Mouse (Mus musculus): Measurements from ENCODE around the gene Crk. TPM values are rescaled to one million over a fixed set of nuclear protein-coding genes. Genes with fewer than 3 reads are reported as not detected.

The Crk gene
- total and polyA plus RNA-seq, 3 experiments = 37.8 to 44.6 (median 39.9) TPM

DNA sequence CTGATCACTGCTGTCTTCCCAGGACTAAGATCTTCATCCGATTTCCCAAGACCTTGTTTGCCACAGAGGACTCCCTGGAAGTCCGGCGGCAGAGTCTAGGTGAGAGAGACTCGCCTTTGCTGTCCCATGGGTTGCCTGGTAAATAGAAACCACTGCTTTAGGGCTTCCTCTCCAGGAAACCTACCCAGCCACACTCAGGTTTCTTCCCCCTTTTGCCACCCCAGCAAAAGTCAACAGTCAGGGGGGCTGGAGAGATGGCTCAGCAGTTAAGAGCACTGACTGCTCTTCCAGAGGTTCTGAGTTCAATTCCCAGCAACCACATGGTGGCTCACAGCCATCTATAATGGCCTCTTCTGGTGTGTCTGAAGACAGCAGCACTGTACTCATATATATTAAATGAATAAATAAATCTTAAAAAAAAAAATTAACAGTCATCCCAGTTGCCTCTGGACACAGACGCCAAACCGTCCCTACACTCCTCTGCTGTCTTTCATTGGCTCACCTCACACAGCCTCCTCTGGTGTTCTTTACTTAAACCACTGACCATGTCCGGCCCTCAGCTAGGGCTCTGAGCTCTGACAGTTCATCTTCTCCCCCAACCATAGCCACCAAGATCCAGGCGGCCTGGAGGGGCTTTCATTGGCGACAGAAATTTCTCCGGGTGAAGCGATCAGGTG is 9.7 kb upstream of the Crk start:
- Histone ChIP-seq H3K27me3 (replicated peaks) (no peaks in the 10 kb centered on the region), H3K27ac (ENCODE audit: insufficient read depth, low read depth) (no peak overlapping the region), H3K4me2 (ENCODE audit: insufficient read depth, low read depth, poor library complexity, severe bottlenecking) (no peak overlapping the region), H3K4me3 (replicated peaks in 1 of 3; ENCODE audit: low read depth in 2 of 3, low read length in 2 of 3, poor library complexity in 1 of 3) (no peak overlapping the region), H3K9ac (ENCODE audit: insufficient read depth, low read depth) (no peak overlapping the region), H3K9me3 (replicated peaks; ENCODE audit: low read length) (no peaks in the 10 kb centered on the region), H3K4me1 (ENCODE audit: control insufficient read depth in 1 of 2, insufficient read depth in 2 of 2) (peaks cover 5% of the 10 kb centered on the region in 2 experiments; a peak in 2 of 4 replicates), H3K79me2 (replicated peaks; ENCODE audit: control insufficient read depth, extremely low read depth, insufficient read depth, poor library complexity, severe bottlenecking) (no peaks in the 10 kb centered on the region), H3K36me3 (replicated peaks in 1 of 2; ENCODE audit: control insufficient read depth in 1 of 2, insufficient read depth in 1 of 2, low read length in 1 of 2) (peaks cover 84 to 93% of the 10 kb centered on the region in 2 experiments)
- DNase-seq (ENCODE audit: extremely low read depth) = no peak
- in situ Hi-C loops (cut with MboI; ENCODE audit: low pct_ligation_motif_present, low pct_unique_long_range_greater_than_20kb, low sequenced_read_pairs) (no loop called here), dilution Hi-C loops (cut with MboI; ENCODE audit: extremely low pct_ligation_motif_present, extremely low pct_unique_long_range_greater_than_20kb, low sequenced_read_pairs) (no loop called here)
- TF ChIP-seq ZNF384 (IDR thresholded peaks at IDR 0.05; ENCODE audit: low read depth, low read length) = no peak
- TF ChIP-seq NELFE (IDR thresholded peaks at IDR 0.05; ENCODE audit: low read depth, low read length) = no peak
- no peak for TF ChIP-seq SIN3A (IDR thresholded peaks at IDR 0.05; ENCODE audit: low read length)
- TF ChIP-seq TCF12 (IDR thresholded peaks at IDR 0.05; ENCODE audit: low read depth, low read length) = no peak
- no peak for TF ChIP-seq MYC (IDR thresholded peaks at IDR 0.05; ENCODE audit: low read depth, low read length)
- no peak for TF ChIP-seq BHLHE40 (IDR thresholded peaks at IDR 0.05; ENCODE audit: low read depth, low read length)
- TF ChIP-seq NRF1 (IDR thresholded peaks at IDR 0.05; ENCODE audit: low read depth, low read length) = no peak
- no peak for TF ChIP-seq KAT2A (IDR thresholded peaks at IDR 0.05; ENCODE audit: insufficient replicate concordance, low read length)
- TF ChIP-seq E2F4 (IDR thresholded peaks at IDR 0.05; ENCODE audit: insufficient replicate concordance, low read depth, low read length) = no peak
- no peak for TF ChIP-seq USF1 (IDR thresholded peaks at IDR 0.05; ENCODE audit: low read depth, low read length)
- TF ChIP-seq JUND (conservative IDR thresholded peaks at IDR 0.05; ENCODE audit: low read depth, low read length) = no peak
- TF ChIP-seq RCOR1 (conservative IDR thresholded peaks at IDR 0.05; ENCODE audit: low read depth, low read length) = no peak
- TF ChIP-seq JUN (IDR thresholded peaks at IDR 0.05; ENCODE audit: insufficient read depth, low read depth, low read length) = no peak

DNA sequence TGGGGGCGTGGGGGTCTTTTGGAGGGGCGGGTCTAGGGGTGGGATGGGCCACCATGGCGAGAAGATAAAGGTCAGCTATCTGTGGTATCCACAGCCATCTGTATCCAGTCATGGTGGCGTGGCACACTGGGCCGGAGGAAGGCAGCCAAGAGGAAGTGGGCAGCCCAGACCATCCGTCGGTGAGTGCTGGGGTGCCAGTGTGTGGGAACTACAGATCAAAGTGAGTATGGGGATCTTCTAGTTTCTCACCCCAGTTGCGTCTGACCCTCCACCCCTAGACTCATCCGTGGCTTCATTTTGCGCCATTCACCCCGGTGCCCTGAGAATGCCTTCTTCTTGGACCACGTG is 9.2 kb upstream of the Crk start:
- no peaks in the 10 kb centered on the region for H3K9me3 ChIP-seq (replicated peaks; ENCODE audit: low read length)
- peaks cover 5% of the 10 kb centered on the region in 2 experiments; a peak in 2 of 4 replicates for H3K4me1 ChIP-seq (ENCODE audit: control insufficient read depth in 1 of 2, insufficient read depth in 2 of 2)
- TF ChIP-seq ZNF384 (IDR thresholded peaks at IDR 0.05; ENCODE audit: low read depth, low read length) (no peak), TBP (conservative IDR thresholded peaks at IDR 0.05; ENCODE audit: low read depth, low read length) (no peak), POLR2A (IDR thresholded peaks at IDR 0.05; ENCODE audit: low read depth, low read length) (no peak), RCOR1 (conservative IDR thresholded peaks at IDR 0.05; ENCODE audit: low read depth, low read length) (no peak), CTCF (conservative IDR thresholded peaks at IDR 0.05 in 1 of 2, IDR thresholded peaks at IDR 0.05 in 1 of 2; ENCODE audit: low read depth in 2 of 2, low read length in 2 of 2) (no peak), MXI1 (IDR thresholded peaks at IDR 0.05; ENCODE audit: low read depth, low read length) (no peak), JUND (conservative IDR thresholded peaks at IDR 0.05; ENCODE audit: low read depth, low read length) (no peak), ZKSCAN1 (IDR thresholded peaks at IDR 0.05; ENCODE audit: borderline replicate concordance, low read depth, low read length) (no peak), NELFE (IDR thresholded peaks at IDR 0.05; ENCODE audit: low read depth, low read length) (no peak), MEF2A (IDR thresholded peaks at IDR 0.05; ENCODE audit: borderline replicate concordance, low read depth, low read length) (no peak), ZMIZ1 (IDR thresholded peaks at IDR 0.05; ENCODE audit: low read depth, low read length) (no peak), ZC3H11A (IDR thresholded peaks at IDR 0.05; ENCODE audit: low read depth, low read length) (no peak), SIN3A (IDR thresholded peaks at IDR 0.05; ENCODE audit: low read length) (no peak)
- no peak for DNase-seq (ENCODE audit: extremely low read depth)
- no peaks in the 10 kb centered on the region for H3K79me2 ChIP-seq (replicated peaks; ENCODE audit: control insufficient read depth, extremely low read depth, insufficient read depth, poor library complexity, severe bottlenecking)
- H3K27me3 ChIP-seq (replicated peaks) = no peaks in the 10 kb centered on the region
- H3K4me3 ChIP-seq (replicated peaks in 1 of 3; ENCODE audit: low read depth in 2 of 3, low read length in 2 of 3, poor library complexity in 1 of 3) = no peak overlapping the region
- H3K4me2 ChIP-seq (ENCODE audit: insufficient read depth, low read depth, poor library complexity, severe bottlenecking) = no peak overlapping the region
- H3K27ac ChIP-seq (ENCODE audit: insufficient read depth, low read depth) = no peak overlapping the region
- H3K36me3 ChIP-seq (replicated peaks in 1 of 2; ENCODE audit: control insufficient read depth in 1 of 2, insufficient read depth in 1 of 2, low read length in 1 of 2) = peaks cover 82 to 92% of the 10 kb centered on the region in 2 experiments
- no peak overlapping the region for H3K9ac ChIP-seq (ENCODE audit: insufficient read depth, low read depth)
- dilution Hi-C loops (cut with MboI; ENCODE audit: extremely low pct_ligation_motif_present, extremely low pct_unique_long_range_greater_than_20kb, low sequenced_read_pairs) (no loop called here), in situ Hi-C loops (cut with MboI; ENCODE audit: low pct_ligation_motif_present, low pct_unique_long_range_greater_than_20kb, low sequenced_read_pairs) (no loop called here)

All from CH12.LX (cell line).